Comparison of ENCODE assay signal across 20 mouse cellular contexts in the genomic region with DNA sequence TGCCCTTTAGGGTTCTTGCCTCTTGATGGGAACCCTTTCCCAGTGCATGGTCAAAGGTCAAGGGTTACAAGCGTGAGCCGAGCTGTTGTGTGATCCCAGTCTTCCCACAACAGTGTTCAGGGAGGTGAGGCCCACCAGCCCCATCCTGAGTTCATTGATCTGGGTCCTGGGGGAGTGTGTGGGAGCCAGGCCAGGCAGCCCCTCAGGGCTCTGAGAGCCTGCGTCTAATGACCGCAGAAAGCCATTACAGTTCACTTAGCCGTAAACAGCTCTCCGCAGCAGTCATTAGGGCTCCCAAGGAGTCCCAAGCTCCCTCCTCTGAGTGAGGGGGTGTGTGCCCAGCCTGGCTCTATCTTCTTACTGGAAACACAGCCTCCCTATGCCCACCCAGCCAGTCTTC.
DNase-seq lines count a peak whose midpoint lies in the region; ATAC-seq and TF ChIP-seq lines count a peak whose summit lies in the region.
"Had no signal": no experiment of that assay in that cellular context is flagged by ENCODE, and none has a peak within 500 bp of the region (broad histone marks: within the 10 kb centered on the region; RNA-seq: fewer than 3 reads in every experiment).

No protein-coding gene starts in this region.

- H3K27ac ChIP-seq in forebrain, embryonic 12.5 days = no peak overlapping the region
- H3K27ac ChIP-seq in forebrain, postnatal 0 days (ENCODE audit: low read depth, low read length) = no peak overlapping the region
- H3K27ac ChIP-seq in kidney, embryonic 14.5 days (ENCODE audit: low read depth, low read length) = no peak overlapping the region
- no peak overlapping the region for H3K27ac ChIP-seq in kidney, adult 2 months (ENCODE audit: insufficient read depth, low read depth, low read length)
- no peak overlapping the region for H3K27ac ChIP-seq in neural tube, embryonic 13.5 days (replicated peaks)
- H3K27ac ChIP-seq in limb, embryonic 11.5 days (replicated peaks; ENCODE audit: low read depth, low read length) = no peak overlapping the region
- H3K27ac ChIP-seq: embryonic facial prominence, embryonic 15.5 days; gastrocnemius, adult 2 months; hindbrain, embryonic 15.5 days had no signal

- H3K27me3 ChIP-seq in forebrain, embryonic 12.5 days = peaks cover 10% of the 10 kb centered on the region; the same call in 1 of the 2 replicates
- H3K27me3 ChIP-seq in forebrain, postnatal 0 days (ENCODE audit: insufficient read depth, low read length) = no peaks in the 10 kb centered on the region
- no peaks in the 10 kb centered on the region for H3K27me3 ChIP-seq in kidney, embryonic 14.5 days (ENCODE audit: control insufficient read depth, insufficient read depth, low read length)
- no peaks in the 10 kb centered on the region for H3K27me3 ChIP-seq in kidney, adult 2 months (replicated peaks; ENCODE audit: control insufficient read depth, insufficient read depth, low read length)
- no peaks in the 10 kb centered on the region for H3K27me3 ChIP-seq in neural tube, embryonic 13.5 days
- H3K27me3 ChIP-seq in limb, embryonic 11.5 days (ENCODE audit: control insufficient read depth, insufficient read depth, low read length) = no peaks in the 10 kb centered on the region
- H3K27me3 ChIP-seq: embryonic facial prominence, embryonic 15.5 days; heart, embryonic 12.5 days; hindbrain, embryonic 15.5 days had no signal

- DNase-seq in forebrain, postnatal 0 days = no peak
- DNase-seq in kidney, adult 2 months = no peak
- DNase-seq in neural tube, embryonic 10.5 days (ENCODE audit: extremely low spot score, low spot score) = no peak
- peak; percentile 40 for DNase-seq in limb, embryonic 11.5 days (ENCODE audit: low spot score)
- DNase-seq in heart, postnatal 14 days = no peak
- DNase-seq: adrenal gland, postnatal 10 days; cerebellum, adult 11 months; cerebellum, adult 8-10 months; cerebellum, postnatal 14 days; embryo, embryonic 11 days; gastrocnemius, adult 2 months; gastrocnemius, postnatal 25 days; heart, postnatal 36 days had no signal

- no peak overlapping the region for H3K4me2 ChIP-seq in forebrain, embryonic 12.5 days
- H3K4me2 ChIP-seq in forebrain, postnatal 0 days (ENCODE audit: low read depth) = no peak overlapping the region
- H3K4me2 ChIP-seq in kidney, embryonic 14.5 days (replicated peaks; ENCODE audit: low read depth, low read length) = no peak overlapping the region
- H3K4me2 ChIP-seq in neural tube, embryonic 13.5 days = no peak overlapping the region
- no peak overlapping the region for H3K4me2 ChIP-seq in limb, embryonic 11.5 days (ENCODE audit: low read depth, severe bottlenecking)
- H3K4me2 ChIP-seq: embryonic facial prominence, embryonic 15.5 days; heart, embryonic 12.5 days; hindbrain, embryonic 15.5 days had no signal

- no peaks in the 10 kb centered on the region for H3K9me3 ChIP-seq in forebrain, embryonic 12.5 days
- H3K9me3 ChIP-seq in forebrain, postnatal 0 days (ENCODE audit: low read length) = no peaks in the 10 kb centered on the region
- H3K9me3 ChIP-seq in kidney, embryonic 14.5 days (ENCODE audit: control insufficient read depth, low read length) = no peaks in the 10 kb centered on the region
- no peaks in the 10 kb centered on the region for H3K9me3 ChIP-seq in neural tube, embryonic 13.5 days
- H3K9me3 ChIP-seq in limb, embryonic 11.5 days (ENCODE audit: control insufficient read depth, low read length) = no peaks in the 10 kb centered on the region
- H3K9me3 ChIP-seq: embryonic facial prominence, embryonic 15.5 days; heart, embryonic 12.5 days; hindbrain, embryonic 15.5 days had no signal

- no peak overlapping the region for H3K9ac ChIP-seq in forebrain, embryonic 12.5 days
- no peak overlapping the region for H3K9ac ChIP-seq in forebrain, postnatal 0 days
- no peak overlapping the region for H3K9ac ChIP-seq in kidney, embryonic 14.5 days (ENCODE audit: low read depth, low read length)
- H3K9ac ChIP-seq in neural tube, embryonic 13.5 days = no peak overlapping the region
- H3K9ac ChIP-seq in limb, embryonic 11.5 days (ENCODE audit: low read length) = no peak overlapping the region
- H3K9ac ChIP-seq: embryonic facial prominence, embryonic 15.5 days; heart, embryonic 12.5 days; hindbrain, embryonic 15.5 days had no signal

- TF ChIP-seq CTCF in forebrain, postnatal 0 days (IDR thresholded peaks at IDR 0.05; ENCODE audit: low read depth) = no peak
- no peak for TF ChIP-seq CTCF in kidney, adult 2 months (conservative IDR thresholded peaks at IDR 0.05; ENCODE audit: insufficient read depth, insufficient read length, low read depth, low read length)

- no peak for TF ChIP-seq POLR2A in kidney, adult 2 months (IDR thresholded peaks at IDR 0.05; ENCODE audit: low read depth, low read length)

- no peak overlapping the region for H3K4me3 ChIP-seq in forebrain, embryonic 12.5 days (replicated peaks)
- H3K4me3 ChIP-seq in forebrain, postnatal 0 days (ENCODE audit: low read depth, low read length) = no peak overlapping the region
- H3K4me3 ChIP-seq in kidney, embryonic 14.5 days (ENCODE audit: low read length) = no peak overlapping the region
- no peak overlapping the region for H3K4me3 ChIP-seq in kidney, adult 2 months (ENCODE audit: insufficient read depth, low read depth, low read length)
- no peak overlapping the region for H3K4me3 ChIP-seq in neural tube, embryonic 13.5 days
- no peak overlapping the region for H3K4me3 ChIP-seq in limb, embryonic 11.5 days (ENCODE audit: low read depth, low read length)
- H3K4me3 ChIP-seq: embryonic facial prominence, embryonic 15.5 days; erythroblast, embryonic 14.5 days; gastrocnemius, adult 2 months; heart, embryonic 12.5 days; hindbrain, embryonic 15.5 days had no signal

- 45% methylated on average over 6 of the region's 6 CpGs for WGBS in forebrain, embryonic 12.5 days
- WGBS in forebrain, postnatal 0 days = 49% methylated on average over 6 of the region's 6 CpGs
- WGBS in kidney, embryonic 14.5 days = 14% methylated on average over 6 of the region's 6 CpGs
- 36% methylated on average over 6 of the region's 6 CpGs for WGBS in kidney, adult 2 months
- WGBS in neural tube, embryonic 13.5 days = 25% methylated on average over 6 of the region's 6 CpGs
- WGBS in limb, embryonic 11.5 days = 17% methylated on average over 6 of the region's 6 CpGs

- intact Hi-C loops in heart, postnatal 14 days (cut with DNase I) = no loop called here

- no peaks in the 10 kb centered on the region for H3K36me3 ChIP-seq in forebrain, embryonic 12.5 days (replicated peaks)
- no peaks in the 10 kb centered on the region for H3K36me3 ChIP-seq in forebrain, postnatal 0 days (ENCODE audit: insufficient read depth)
- H3K36me3 ChIP-seq in kidney, embryonic 14.5 days (ENCODE audit: control insufficient read depth, insufficient read depth, low read length) = no peaks in the 10 kb centered on the region
- no peaks in the 10 kb centered on the region for H3K36me3 ChIP-seq in kidney, adult 2 months (ENCODE audit: control insufficient read depth, insufficient read depth, low read length)
- H3K36me3 ChIP-seq in neural tube, embryonic 13.5 days = no peaks in the 10 kb centered on the region
- H3K36me3 ChIP-seq in limb, embryonic 11.5 days (ENCODE audit: control insufficient read depth, insufficient read depth, low read length) = no peaks in the 10 kb centered on the region
- H3K36me3 ChIP-seq: embryonic facial prominence, embryonic 15.5 days; heart, embryonic 12.5 days; hindbrain, embryonic 15.5 days had no signal

- ATAC-seq in forebrain, embryonic 12.5 days (ENCODE audit: low FRiP score) = peak; percentile 23; the same call in 1 of the 2 replicates
- no peak for ATAC-seq in forebrain, postnatal 0 days
- peak; percentile 72 for ATAC-seq in kidney, embryonic 14.5 days (ENCODE audit: low FRiP score, low TSS enrichment)
- ATAC-seq in neural tube, embryonic 13.5 days (ENCODE audit: low read depth) = 0 out of 2 replicates have a peak, but pooled peaks have one; percentile 36
- no peak for ATAC-seq in limb, embryonic 11.5 days (ENCODE audit: insufficient number of reproducible peaks, low FRiP score, low TSS enrichment, low read depth)

- H3K4me1 ChIP-seq in forebrain, embryonic 12.5 days = peaks cover 6% of the 10 kb centered on the region; the same call in 1 of the 2 replicates
- no peaks in the 10 kb centered on the region for H3K4me1 ChIP-seq in forebrain, postnatal 0 days (ENCODE audit: insufficient read depth)
- peaks cover 7% of the 10 kb centered on the region for H3K4me1 ChIP-seq in kidney, embryonic 14.5 days (ENCODE audit: control insufficient read depth, insufficient read depth, low read length)
- no peaks in the 10 kb centered on the region for H3K4me1 ChIP-seq in kidney, adult 2 months (ENCODE audit: control insufficient read depth, insufficient read depth, low read length)
- peaks cover 9% of the 10 kb centered on the region for H3K4me1 ChIP-seq in neural tube, embryonic 13.5 days (replicated peaks)
- peaks cover 3% of the 10 kb centered on the region; the same call in 1 of the 2 replicates for H3K4me1 ChIP-seq in limb, embryonic 11.5 days (ENCODE audit: control insufficient read depth, insufficient read depth, low read length)

Comparison
In these comparisons a context has a peak if more than half of its experiments do, and no peak if none do; other contexts are left out.
1. ATAC-seq: peak in forebrain, embryonic 12.5 days (single experiment), kidney, embryonic 14.5 days (single experiment) and neural tube, embryonic 13.5 days (single experiment); none in forebrain, postnatal 0 days (single experiment) and limb, embryonic 11.5 days (single experiment).